Mouse (Mus musculus) embryo, embryonic 10.5 days (tissue): ENCODE results near the gene Thap3.
A peak's percentile ranks its signal among the peaks of the same experiment; 100 is the strongest.
"Not testable (repeated sequence)": the region's sequence is repeated elsewhere in the genome, so short reads cannot be mapped to it uniquely, and the experiment has no call there.

Source experiments
- DNase-seq: peaks from one replicate; pipeline ENCODE4 v3.0.0-alpha.2; 2015; ENCODE audit warnings: low spot score

Gene Thap3

GRCm38 (mm10) chr4:151988342-151989109 is at the start of gene Thap3:
Gene Thap3 (minus strand): TSS chr4:151988997.
- DNase-seq, result peak; percentile 82

DNA sequence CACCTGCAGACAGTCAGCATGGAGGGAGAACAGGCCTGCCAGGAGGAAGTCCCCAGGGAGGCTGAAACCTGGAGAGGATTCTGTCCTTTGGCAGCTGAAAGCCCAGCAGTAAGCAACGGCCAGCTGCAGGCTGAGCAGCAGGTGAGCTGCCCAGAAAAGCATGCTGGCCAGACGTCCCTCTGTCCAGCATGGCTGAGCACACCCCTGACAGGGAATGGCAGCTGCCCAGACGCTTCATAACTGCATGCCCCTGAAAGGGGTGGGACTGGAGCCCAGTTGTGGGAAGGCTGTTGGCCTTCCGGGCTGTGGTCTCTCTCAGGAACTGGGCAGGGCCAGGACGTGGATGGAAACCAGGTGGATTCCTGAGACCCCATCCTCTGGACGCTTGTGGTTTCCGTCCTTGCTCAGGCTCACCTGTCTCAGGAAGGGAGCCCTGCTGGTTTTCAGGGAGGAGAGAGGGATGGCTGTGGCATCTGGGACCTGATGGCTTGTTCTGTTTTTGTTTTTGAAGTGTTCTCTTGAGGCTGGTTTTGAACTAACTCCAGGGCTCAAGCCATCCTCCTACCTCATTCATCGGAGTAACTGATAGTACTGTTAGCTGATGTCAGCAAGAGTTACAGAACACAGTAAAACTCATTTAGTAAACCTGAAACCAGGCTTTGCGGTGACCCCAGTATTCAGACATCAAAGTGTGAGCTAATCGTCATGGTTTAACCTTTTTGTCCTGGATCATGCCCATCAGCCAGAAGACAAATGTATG is 49.6 kb upstream of the Thap3 start, which contains the start of gene Tas1r1:
Gene Tas1r1 (minus strand): TSS at position 344 of the 760 bp plus-strand sequence.
- DNase-seq, result no peak

- DNase-seq, result not testable (repeated sequence)
Measured at GRCm38 (mm10) chr4:152036464-152036863, 47.7 kb upstream of the Thap3 start.

- DNase-seq, result no peak
Measured at GRCm38 (mm10) chr4:152032922-152033321, 44.1 kb upstream of the Thap3 start.

DNA sequence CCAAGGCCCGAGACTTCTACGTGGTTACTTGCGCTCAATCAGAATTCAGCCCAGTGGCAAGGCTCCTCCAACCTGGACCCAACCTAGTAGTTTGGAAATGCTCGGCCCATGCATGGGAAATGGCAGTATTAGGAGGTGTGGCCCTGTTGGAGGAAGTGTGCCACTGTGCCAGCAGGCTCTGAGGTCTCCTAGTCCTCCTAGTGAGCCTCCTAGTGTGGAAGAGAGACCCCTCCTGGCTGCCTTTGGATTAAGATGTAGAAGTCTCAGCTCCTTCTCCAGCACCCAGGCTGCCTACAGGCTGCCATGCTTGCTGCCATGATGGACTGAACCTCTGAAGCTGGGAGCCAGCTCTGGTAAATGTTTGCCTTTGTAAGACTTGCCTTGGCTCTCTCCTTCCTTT is 41.2 kb upstream of the Thap3 start:
- no peak for DNase-seq

DNA sequence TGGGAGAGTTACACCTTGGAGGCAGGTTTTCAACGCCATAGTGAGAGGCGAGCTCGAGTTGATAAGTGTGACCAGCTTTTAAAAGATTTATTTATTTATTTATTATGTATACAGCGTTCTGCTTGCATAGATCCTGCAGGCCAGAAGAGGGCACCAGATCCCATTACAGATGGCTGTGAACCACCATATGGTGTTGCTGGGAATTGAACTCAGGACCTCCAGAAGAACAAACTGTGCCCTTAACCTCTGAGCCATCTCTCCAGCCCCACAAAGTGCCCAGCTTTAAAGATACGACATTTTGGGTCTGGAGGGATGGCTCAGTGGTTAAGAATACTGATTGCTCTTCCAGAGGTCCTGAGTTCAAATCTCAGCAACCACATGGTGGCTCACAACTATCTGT is 40.3 kb upstream of the Thap3 start:
- DNase-seq, result no peak

- no peak for DNase-seq
Measured at GRCm38 (mm10) chr4:152028456-152028855, 39.7 kb upstream of the Thap3 start.

DNA sequence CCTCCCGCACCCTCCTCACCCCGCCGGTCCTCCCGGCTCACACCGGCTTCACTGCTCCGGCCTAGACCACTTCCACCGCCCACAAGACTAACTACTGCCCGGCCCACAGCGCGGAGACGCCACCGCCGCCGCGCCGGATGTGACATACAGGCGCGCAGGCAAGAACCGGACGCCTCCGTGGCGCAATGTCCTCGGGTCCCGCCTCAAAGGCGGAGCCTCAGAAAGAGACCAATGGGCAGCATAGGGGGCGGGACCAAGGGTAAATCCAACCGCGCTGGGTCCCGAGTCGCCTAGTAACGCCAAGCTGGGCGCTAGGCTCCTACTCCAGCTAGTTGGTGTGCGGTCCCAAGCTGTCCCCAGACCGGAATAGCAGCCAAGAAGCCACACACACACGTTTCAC is 38.7 kb upstream of the Thap3 start, which contains the start of gene Zbtb48:
Gene Zbtb48 (minus strand): TSS at position 148 of the 400 bp plus-strand sequence.
- peak; percentile 99 for DNase-seq

GRCm38 (mm10) chr4:152026751-152027508 is 38.1 kb upstream of the Thap3 start:
- no peak for DNase-seq

GRCm38 (mm10) chr4:152024525-152024924 is 35.7 kb upstream of the Thap3 start:
- no peak for DNase-seq

GRCm38 (mm10) chr4:152022506-152022905 is 33.7 kb upstream of the Thap3 start:
- DNase-seq, result no peak

GRCm38 (mm10) chr4:152021568-152022097 is 32.8 kb upstream of the Thap3 start:
- DNase-seq, result no peak

DNA sequence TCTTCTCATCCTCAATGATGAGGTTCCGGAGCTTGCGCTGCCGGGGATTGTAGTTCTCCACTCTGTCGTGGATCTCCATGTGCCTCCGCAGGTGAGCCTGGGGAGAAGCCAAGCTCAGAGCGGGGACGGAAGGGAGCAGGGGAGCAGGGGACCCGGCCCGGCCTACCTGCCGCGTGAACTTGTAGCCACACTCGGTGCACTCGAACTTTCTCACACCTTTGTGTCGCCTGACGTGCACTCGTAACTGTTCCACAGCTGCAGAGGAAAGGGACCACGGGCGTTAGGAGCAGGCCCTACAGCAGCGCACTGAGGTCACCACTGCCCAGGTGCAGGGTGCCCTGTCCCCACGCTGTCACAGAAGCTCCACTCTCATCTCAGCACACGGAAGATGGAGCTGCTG is 31.2 kb upstream of the Thap3 start:
- no peak for DNase-seq

DNA sequence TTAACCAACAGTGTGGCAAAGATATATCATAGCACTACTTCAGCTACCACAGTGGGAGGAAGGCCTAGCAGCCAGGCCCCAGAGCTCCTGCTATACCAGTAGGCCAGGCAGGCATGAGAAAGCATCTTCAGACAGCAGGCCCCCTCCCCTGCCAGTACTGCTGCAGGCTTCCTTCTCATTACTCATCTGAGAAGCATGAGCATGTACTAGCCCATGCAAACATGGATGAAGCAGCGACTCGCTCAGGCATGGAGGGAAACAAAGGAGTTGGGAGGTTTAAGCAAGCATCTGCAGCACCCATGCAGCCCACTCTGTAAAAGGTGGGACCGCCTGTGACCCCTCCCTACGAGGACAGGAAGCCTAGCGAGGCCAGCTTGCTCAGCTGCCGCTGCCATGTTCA is 30.3 kb upstream of the Thap3 start:
- DNase-seq, result no peak

GRCm38 (mm10) chr4:152013036-152013813 is 24.4 kb upstream of the Thap3 start:
- no peak for DNase-seq

DNA sequence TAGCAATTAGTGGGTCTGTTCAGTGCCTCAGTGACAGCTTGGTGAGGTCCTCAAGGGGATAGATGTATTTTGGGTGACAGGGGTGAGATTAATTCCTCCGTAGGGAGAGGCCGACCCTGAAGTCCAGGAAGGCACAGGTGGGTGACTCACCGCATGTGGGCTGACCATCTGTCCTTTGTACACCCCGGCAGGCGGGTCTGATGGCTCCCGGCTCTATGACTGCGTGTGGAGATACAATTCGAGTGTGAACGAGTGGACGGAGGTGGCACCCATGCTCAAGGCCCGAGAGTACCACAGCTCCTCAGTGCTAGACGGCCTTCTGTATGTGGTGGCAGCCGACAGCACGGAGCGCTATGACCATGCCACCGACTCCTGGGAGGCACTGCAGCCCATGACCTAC is 23.3 kb upstream of the Thap3 start:
- no peak for DNase-seq

DNA sequence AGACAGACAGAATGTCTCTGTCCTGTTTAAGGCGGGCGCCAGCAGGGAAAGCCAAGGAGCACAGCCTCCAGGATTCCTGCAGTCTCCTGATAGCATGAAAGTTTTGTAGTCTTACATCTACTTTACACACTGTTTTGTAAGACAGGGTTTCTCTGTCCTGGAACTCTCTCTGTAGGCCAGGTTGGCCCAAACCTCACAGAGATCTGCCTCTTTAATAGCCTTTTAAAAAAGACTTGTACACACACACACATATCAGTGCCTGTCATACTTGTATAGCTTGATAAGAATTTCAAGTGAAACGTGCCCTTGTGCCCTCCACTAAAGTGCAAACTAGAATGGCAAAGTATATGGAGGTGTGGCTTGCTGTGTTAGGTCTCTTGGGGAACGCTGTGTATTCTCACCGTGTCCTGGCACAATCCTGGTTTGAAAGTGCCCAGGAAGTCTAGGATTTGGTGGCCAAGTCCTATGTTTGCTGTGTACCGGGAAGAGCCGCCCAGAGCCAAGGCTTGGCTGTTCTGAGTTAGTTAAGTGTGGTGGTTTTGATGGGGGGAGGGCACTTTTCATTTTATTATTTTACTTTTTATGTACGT is 22.5 kb upstream of the Thap3 start:
- no peak for DNase-seq

DNA sequence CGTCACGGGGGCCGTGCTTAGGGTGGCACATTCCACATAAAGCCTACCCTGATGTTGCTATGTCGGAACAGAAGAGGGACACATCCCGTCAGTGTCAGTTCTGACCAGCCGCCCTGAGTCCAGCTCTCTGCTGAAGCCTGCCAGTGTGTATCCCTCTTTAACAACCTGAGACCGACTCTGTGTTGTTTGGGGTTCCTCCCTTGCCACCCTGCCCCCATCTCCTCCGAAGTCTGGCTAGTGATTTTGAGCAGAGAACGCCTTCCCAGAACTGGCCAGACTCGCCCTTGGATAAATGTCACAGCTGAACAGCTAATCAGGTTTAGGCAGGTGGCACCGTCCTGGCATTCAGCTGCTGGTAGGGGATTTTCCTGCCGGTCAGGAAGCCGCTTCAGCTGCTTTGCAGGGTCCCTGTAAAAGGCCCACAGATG is 21.9 kb upstream of the Thap3 start:
- no peak for DNase-seq

GRCm38 (mm10) chr4:152010091-152010706 is 21.4 kb upstream of the Thap3 start:
- peak; percentile 46 for DNase-seq
